Mouse (Mus musculus): ENCODE measurements around the gene Poll. TPM values are rescaled to one million over a fixed set of nuclear protein-coding genes. Genes with fewer than 3 reads are reported as not detected.

The Poll gene
- polyA plus RNA-seq, 1 experiment from 2014 or later, result 19.9 TPM

DNA sequence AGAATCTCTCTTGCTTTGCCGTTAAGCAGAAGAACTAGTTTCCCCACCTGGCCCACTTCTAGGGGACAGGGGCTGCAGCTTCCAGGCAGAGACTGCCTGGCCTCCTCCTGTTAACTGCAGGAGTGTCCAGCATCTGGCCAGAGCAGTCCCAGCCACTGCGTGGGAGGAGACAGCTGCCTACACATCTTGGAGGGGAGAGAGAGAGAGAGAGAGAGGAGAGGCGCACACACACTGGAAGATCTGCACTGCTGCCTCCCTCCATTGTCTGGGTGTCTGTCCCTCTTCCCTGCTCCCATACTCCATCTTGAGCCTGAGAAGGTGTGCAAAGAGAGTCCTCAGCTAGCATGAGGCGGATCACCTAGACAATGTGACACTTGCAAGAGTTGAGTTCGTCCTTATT, 31.0 kb downstream of the Poll start:
- WGBS, result 55% methylated on average over 5 of the region's 5 CpGs
- H3K4me3 ChIP-seq (replicated peaks), result no peak overlapping the region
- H3K36me3 ChIP-seq, result peaks cover 51% of the 10 kb centered on the region
- H3K4me2 ChIP-seq, result no peak overlapping the region
- no peak overlapping the region for H3K9ac ChIP-seq
- H3K9me3 ChIP-seq (replicated peaks), result no peaks in the 10 kb centered on the region
- peak overlapping the region; percentile 39; the same call in 1 of the 2 replicates for H3K27ac ChIP-seq
- peaks cover 9% of the 10 kb centered on the region; the same call in 1 of the 2 replicates for H3K27me3 ChIP-seq
- H3K4me1 ChIP-seq, result peaks cover 34% of the 10 kb centered on the region
- ATAC-seq (replicated peaks; ENCODE audit: low FRiP score), result peak; percentile 67

DNA sequence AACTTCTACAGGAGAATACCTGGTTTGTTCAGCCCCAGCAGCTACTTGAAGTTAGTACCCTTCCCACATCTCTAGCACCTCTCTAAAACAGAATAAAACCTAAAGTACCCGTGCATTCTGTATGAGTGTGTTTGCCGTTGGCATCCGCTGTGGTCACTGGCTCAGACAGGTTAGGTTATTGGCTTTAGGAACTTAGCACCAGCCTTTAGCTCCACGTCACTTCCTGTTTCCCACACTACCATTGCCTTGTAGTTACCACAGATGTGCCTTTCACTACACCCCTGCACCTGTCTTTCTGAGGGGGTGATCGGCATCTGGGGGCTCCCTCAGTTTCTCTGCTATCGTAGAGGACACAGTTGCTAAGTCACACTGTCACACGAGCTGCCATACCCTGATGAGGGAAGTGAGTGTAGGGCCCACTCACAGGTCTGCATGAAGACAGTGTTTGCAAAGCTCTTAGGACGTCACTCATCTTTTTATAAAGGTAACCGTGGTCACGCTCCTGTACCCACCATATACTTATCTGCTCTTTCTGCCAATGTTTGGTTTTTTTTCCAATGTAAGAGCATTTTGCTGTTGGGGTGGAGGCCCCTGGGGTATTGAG, 32.3 kb downstream of the Poll start:
- Histone ChIP-seq H3K27ac (no peak overlapping the region), H3K9me3 (replicated peaks) (no peaks in the 10 kb centered on the region), H3K4me2 (no peak overlapping the region), H3K9ac (no peak overlapping the region), H3K27me3 (peaks cover 3% of the 10 kb centered on the region; the same call in 1 of the 2 replicates), H3K4me3 (replicated peaks) (no peak overlapping the region), H3K4me1 (peaks cover 34% of the 10 kb centered on the region), H3K36me3 (peaks cover 64% of the 10 kb centered on the region)
- 90% methylated on average over 10 of the region's 10 CpGs for WGBS
- ATAC-seq (replicated peaks; ENCODE audit: low FRiP score), result no peak

DNA sequence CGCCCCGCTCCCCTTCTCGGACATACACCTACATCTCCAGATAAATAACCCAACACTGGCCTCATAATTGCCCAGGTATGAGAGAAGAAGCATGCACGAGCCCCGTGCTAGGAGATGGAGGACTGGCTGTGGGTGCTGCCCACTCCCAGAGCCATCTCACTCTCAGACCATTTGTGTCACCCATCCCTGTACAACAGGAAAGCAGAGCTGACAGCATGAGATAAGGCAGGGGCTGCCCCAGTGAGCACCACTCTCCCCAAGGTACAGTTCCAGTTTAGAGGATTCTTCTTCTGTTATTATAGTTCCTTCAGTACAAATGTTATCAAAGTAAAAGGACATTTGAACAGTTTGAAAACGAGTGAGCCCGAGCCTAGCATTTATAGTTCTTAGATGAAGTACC, 32.9 kb downstream of the Poll start:
- no peak overlapping the region for H3K4me2 ChIP-seq
- H3K36me3 ChIP-seq, result peaks cover 70% of the 10 kb centered on the region
- peaks cover 34% of the 10 kb centered on the region for H3K4me1 ChIP-seq
- no peak overlapping the region for H3K27ac ChIP-seq
- H3K9ac ChIP-seq, result no peak overlapping the region
- no peak for ATAC-seq (replicated peaks; ENCODE audit: low FRiP score)
- WGBS, result 92% methylated on average over 7 of the region's 7 CpGs
- no peak overlapping the region for H3K4me3 ChIP-seq (replicated peaks)
- H3K9me3 ChIP-seq (replicated peaks), result no peaks in the 10 kb centered on the region
- peaks cover 3% of the 10 kb centered on the region; the same call in 1 of the 2 replicates for H3K27me3 ChIP-seq

DNA sequence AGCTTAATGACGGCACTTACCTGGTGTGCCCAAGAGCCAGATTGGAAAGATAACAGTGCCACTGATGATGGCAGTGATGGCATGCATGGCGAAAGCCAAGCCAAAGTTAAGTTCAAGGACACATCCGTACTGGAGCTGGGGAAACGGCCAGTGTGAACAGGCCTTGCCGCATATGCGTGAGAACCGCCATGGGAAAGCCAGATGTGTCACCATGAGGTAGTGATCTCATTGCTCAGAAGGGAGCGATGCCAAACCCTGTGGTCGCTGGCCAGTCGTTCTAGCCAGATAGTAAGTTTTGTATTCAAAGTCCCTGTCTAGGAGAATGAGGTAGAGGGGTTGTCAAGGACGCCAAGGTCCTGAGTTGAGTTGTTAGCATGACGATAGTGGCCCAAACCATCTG, 44.1 kb downstream of the Poll start:
- no peak overlapping the region for H3K4me3 ChIP-seq (replicated peaks)
- no peak for ATAC-seq (replicated peaks; ENCODE audit: low FRiP score)
- H3K4me2 ChIP-seq, result no peak overlapping the region
- H3K27ac ChIP-seq, result no peak overlapping the region
- H3K4me1 ChIP-seq, result no peaks in the 10 kb centered on the region
- peaks cover 81% of the 10 kb centered on the region for H3K36me3 ChIP-seq
- H3K9ac ChIP-seq, result no peak overlapping the region
- no peaks in the 10 kb centered on the region for H3K9me3 ChIP-seq (replicated peaks)
- WGBS, result 93% methylated on average over 12 of the region's 12 CpGs
- no peaks in the 10 kb centered on the region for H3K27me3 ChIP-seq

DNA sequence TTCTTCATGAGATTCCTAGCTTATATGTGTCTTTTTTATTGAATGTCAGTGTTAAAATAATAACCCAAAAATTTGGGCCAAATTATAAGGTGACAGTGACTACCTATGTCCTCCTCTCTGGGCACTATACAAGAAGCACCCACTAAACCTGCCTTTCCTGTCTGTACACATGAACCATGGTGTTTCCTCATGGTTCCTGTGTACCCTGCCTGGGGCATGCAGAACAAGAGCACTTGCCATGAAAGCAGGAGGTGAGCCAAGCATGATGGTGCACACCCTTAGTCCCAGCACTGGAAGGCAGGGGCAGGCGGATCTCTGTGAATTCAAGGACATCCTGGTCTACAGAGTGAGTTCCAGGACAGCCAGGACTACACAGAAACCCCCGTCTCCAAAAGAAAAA, 45.0 kb downstream of the Poll start:
- Histone ChIP-seq H3K36me3 (peaks cover 72% of the 10 kb centered on the region), H3K9me3 (replicated peaks) (no peaks in the 10 kb centered on the region)

DNA sequence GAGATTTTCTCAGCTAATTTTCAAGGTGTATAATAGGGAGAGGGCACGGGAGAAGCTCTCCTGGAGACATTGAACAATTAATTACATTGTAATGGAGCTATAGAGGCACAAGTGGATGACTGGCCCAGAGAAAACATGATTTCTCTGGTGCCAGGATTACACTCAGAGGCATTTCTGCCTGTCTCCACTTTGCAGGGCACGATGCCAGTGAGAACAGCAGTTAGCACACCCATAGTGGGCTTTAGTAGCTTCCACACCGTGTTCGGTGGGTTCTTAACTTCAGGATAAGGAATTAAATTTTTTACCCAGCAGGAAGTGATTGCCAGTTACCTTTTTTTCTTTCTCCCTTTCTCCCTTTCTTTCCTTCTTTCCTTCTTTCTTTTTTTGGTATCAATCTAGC, 48.9 kb downstream of the Poll start:
- no peak overlapping the region for H3K27ac ChIP-seq
- H3K36me3 ChIP-seq, result peaks cover 45% of the 10 kb centered on the region
- WGBS, result 84% methylated on average over 4 of the region's 4 CpGs
- H3K9ac ChIP-seq, result no peak overlapping the region
- no peaks in the 10 kb centered on the region for H3K4me1 ChIP-seq
- no peak overlapping the region for H3K4me3 ChIP-seq (replicated peaks)
- H3K27me3 ChIP-seq, result no peaks in the 10 kb centered on the region
- no peaks in the 10 kb centered on the region for H3K9me3 ChIP-seq (replicated peaks)
- no peak for ATAC-seq (replicated peaks; ENCODE audit: low FRiP score)
- no peak overlapping the region for H3K4me2 ChIP-seq

More for the DNA sequence above, 45.0 kb downstream of the Poll start:
- Histone ChIP-seq H3K4me3 (replicated peaks) (no peak overlapping the region), H3K27ac (no peak overlapping the region), H3K27me3 (no peaks in the 10 kb centered on the region), H3K9ac (no peak overlapping the region), H3K4me2 (no peak overlapping the region), H3K4me1 (no peaks in the 10 kb centered on the region)
- WGBS, result 95% methylated on average over 2 of the region's 2 CpGs
- no peak for ATAC-seq (replicated peaks; ENCODE audit: low FRiP score)

DNA sequence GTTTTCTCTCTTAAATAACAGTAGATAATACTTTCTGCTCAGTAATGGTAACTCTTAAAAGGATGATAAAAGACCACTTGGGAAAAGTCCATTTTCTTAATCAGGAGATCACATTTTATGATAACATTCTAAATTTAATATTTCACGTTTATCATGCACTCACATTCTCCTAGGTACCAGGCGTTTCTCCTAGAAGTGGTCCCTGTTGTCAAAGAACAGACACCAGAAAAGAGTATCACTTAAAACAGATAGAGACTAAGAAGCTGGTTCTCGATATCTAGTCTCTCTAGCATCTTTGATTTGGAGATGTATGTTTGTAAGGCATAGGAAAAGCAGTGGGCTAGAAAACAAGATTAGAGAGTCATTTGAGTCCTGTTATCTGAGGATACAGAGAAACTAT, 49.7 kb downstream of the Poll start:
- Histone ChIP-seq H3K4me1 (no peaks in the 10 kb centered on the region), H3K4me2 (no peak overlapping the region), H3K9me3 (replicated peaks) (no peaks in the 10 kb centered on the region), H3K9ac (no peak overlapping the region), H3K27ac (no peak overlapping the region), H3K4me3 (replicated peaks) (no peak overlapping the region), H3K27me3 (no peaks in the 10 kb centered on the region), H3K36me3 (peaks cover 37% of the 10 kb centered on the region)
- WGBS, result 78% methylated on average over 3 of the region's 3 CpGs
- no peak for ATAC-seq (replicated peaks; ENCODE audit: low FRiP score)

DNA sequence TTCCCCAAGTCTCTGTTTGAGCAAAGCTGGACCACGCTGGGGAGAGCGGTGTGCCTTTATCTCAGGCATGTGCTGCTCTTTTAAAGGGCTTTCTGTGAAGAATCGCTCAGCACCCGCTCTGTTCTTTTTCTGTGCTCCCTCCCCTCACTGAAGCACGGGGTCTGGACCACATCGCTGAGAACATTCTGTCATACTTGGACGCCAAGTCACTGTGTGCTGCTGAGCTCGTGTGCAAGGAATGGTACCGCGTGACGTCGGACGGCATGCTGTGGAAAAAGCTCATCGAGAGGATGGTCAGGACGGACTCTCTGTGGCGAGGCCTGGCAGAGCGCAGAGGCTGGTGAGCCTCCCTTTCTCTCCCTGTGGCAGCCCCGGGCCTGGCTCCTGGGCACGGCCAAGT, 52.8 kb downstream of the Poll start:
- H3K27ac ChIP-seq, result no peak overlapping the region
- H3K4me1 ChIP-seq, result no peaks in the 10 kb centered on the region
- no peak overlapping the region for H3K4me3 ChIP-seq (replicated peaks)
- H3K27me3 ChIP-seq, result no peaks in the 10 kb centered on the region
- H3K9me3 ChIP-seq (replicated peaks), result no peaks in the 10 kb centered on the region
- peaks cover 20% of the 10 kb centered on the region; the same call in 1 of the 2 replicates for H3K36me3 ChIP-seq
- WGBS, result 84% methylated on average over 19 of the region's 19 CpGs
- ATAC-seq (replicated peaks; ENCODE audit: low FRiP score), result no peak
- H3K4me2 ChIP-seq, result no peak overlapping the region
- H3K9ac ChIP-seq, result no peak overlapping the region

DNA sequence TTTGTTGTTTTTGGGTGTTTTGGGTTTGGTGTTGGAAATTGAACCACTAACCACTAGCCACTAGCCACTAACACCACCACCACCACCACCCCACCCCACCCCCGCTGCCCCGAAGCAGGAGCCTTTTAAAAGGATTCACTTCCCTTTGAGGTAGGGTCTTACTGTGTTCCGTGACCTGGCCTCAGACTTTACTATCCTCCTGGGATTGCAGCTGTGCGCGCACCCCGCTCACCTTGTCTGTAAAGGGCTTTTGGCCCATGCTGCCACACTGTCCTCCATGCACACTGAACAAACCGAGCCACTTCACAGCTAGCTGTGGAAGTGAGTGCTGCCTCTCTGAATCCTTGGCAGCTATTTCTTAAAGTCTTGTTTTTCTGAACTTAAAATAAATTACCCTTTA, 54.9 kb downstream of the Poll start:
- Histone ChIP-seq H3K4me3 (replicated peaks) (no peak overlapping the region), H3K27ac (no peak overlapping the region), H3K4me1 (no peaks in the 10 kb centered on the region), H3K9ac (no peak overlapping the region), H3K4me2 (no peak overlapping the region), H3K9me3 (replicated peaks) (no peaks in the 10 kb centered on the region), H3K36me3 (peaks cover 18% of the 10 kb centered on the region; the same call in 1 of the 2 replicates), H3K27me3 (no peaks in the 10 kb centered on the region)
- ATAC-seq (replicated peaks; ENCODE audit: low FRiP score), result no peak
- WGBS, result 63% methylated on average over 7 of the region's 7 CpGs

Other genes starting within 250 kb of the Poll start
- gene Btrc, start 196.8 kb downstream of the Poll start, polyA plus RNA-seq (2015; fragmentation: Nextera tagmentation; extraction: Ambion mirVana), result 47.8 and 49.3 TPM in 2 replicates
- gene Gm17018, start 84 bp upstream of the Poll start, polyA plus RNA-seq (2015; fragmentation: Nextera tagmentation; extraction: Ambion mirVana), result 48.9 and 53.3 TPM in 2 replicates
- 6.3 and 6.7 TPM in 2 replicates for gene Fbxw4, start 99.8 kb upstream of the Poll start, polyA plus RNA-seq (2015; fragmentation: Nextera tagmentation; extraction: Ambion mirVana)
- 17.8 and 20.3 TPM in 2 replicates for gene Fgf8, start 182.4 kb upstream of the Poll start, polyA plus RNA-seq (2015; fragmentation: Nextera tagmentation; extraction: Ambion mirVana)
- 20.8 and 28.5 TPM in 2 replicates for gene Npm3, start 189.1 kb upstream of the Poll start, polyA plus RNA-seq (2015; fragmentation: Nextera tagmentation; extraction: Ambion mirVana)
- gene Mgea5, start 223.3 kb upstream of the Poll start, polyA plus RNA-seq (2015; fragmentation: Nextera tagmentation; extraction: Ambion mirVana), result 47.4 and 53.3 TPM in 2 replicates